ENCODE assay signal across 9 mouse cellular contexts in genomic region chr14:118674705-118675139, GRCm38 (mm10). TPM values are rescaled to one million over a fixed set of nuclear protein-coding genes. Genes with fewer than 3 reads are reported as not detected.
A peak's percentile ranks its signal among the peaks of the same experiment; 100 is the strongest.
DNase-seq lines count a peak whose midpoint lies in the region; ATAC-seq lines count a peak whose summit lies in the region.
"Had no signal": no experiment of that assay in that cellular context is flagged by ENCODE, and none has a peak within 500 bp of the region (broad histone marks: within the 10 kb centered on the region; RNA-seq: fewer than 3 reads in every experiment).

No protein-coding gene starts in this region.

- H3K36me3 ChIP-seq in heart, embryonic 10.5 days: no peaks in the 10 kb centered on the region
- H3K36me3 ChIP-seq in hindbrain, embryonic 14.5 days (replicated peaks; ENCODE audit: control insufficient read depth, insufficient read depth): no peaks in the 10 kb centered on the region

- H3K27me3 ChIP-seq in heart, embryonic 10.5 days (ENCODE audit: insufficient read depth, poor library complexity, severe bottlenecking): peaks cover 10% of the 10 kb centered on the region; the same call in 1 of the 2 replicates
- H3K27me3 ChIP-seq in hindbrain, embryonic 14.5 days (ENCODE audit: control insufficient read depth, insufficient read depth, low read length): no peaks in the 10 kb centered on the region

- WGBS in heart, embryonic 10.5 days: 73% methylated on average over 11 of the region's 11 CpGs
- 78% methylated on average over 11 of the region's 11 CpGs for WGBS in hindbrain, embryonic 14.5 days

- H3K27ac ChIP-seq in heart, embryonic 10.5 days: no peak overlapping the region
- no peak overlapping the region for H3K27ac ChIP-seq in hindbrain, embryonic 14.5 days

- no peak overlapping the region for H3K4me3 ChIP-seq in heart, embryonic 10.5 days
- H3K4me3 ChIP-seq in hindbrain, embryonic 14.5 days (replicated peaks; ENCODE audit: low read length): no peak overlapping the region
- H3K4me3 ChIP-seq: erythroblast, embryonic 14.5 days had no signal

- H3K4me2 ChIP-seq in hindbrain, embryonic 14.5 days (replicated peaks): no peak overlapping the region

- no peaks in the 10 kb centered on the region for H3K9me3 ChIP-seq in heart, embryonic 10.5 days
- no peaks in the 10 kb centered on the region for H3K9me3 ChIP-seq in hindbrain, embryonic 14.5 days (ENCODE audit: control insufficient read depth, low read length)

- no peak overlapping the region for H3K9ac ChIP-seq in hindbrain, embryonic 14.5 days

- H3K4me1 ChIP-seq in heart, embryonic 10.5 days: no peaks in the 10 kb centered on the region; the same call in 1 of the 2 replicates
- no peaks in the 10 kb centered on the region for H3K4me1 ChIP-seq in hindbrain, embryonic 14.5 days (replicated peaks; ENCODE audit: control insufficient read depth, insufficient read depth, low read length)

- peak; percentile 80 to 85 for ATAC-seq in hematopoietic stem cell, adult 5-6 weeks (replicated peaks in 1 of 2; ENCODE audit: insufficient read depth in 1 of 2, low FRiP score in 2 of 2, low TSS enrichment in 1 of 2, low read depth in 1 of 2, poor library complexity in 2 of 2, severe bottlenecking in 2 of 2)
- ATAC-seq in hindbrain, embryonic 14.5 days (ENCODE audit: low FRiP score): no peak

- peak; percentile 69 to 71 for DNase-seq in heart, adult 18-20 months
- DNase-seq in heart, embryonic 10.5 days (ENCODE audit: low spot score): no peak
- DNase-seq in urinary bladder, postnatal 25 days (ENCODE audit: low spot score): peak; percentile 27
- DNase-seq in urinary bladder, postnatal 10 days (ENCODE audit: low spot score): no peak
- no peak for DNase-seq in thymus, postnatal 14 days
- DNase-seq in embryo, embryonic 9.5 days (ENCODE audit: extremely low spot score): no peak
- no peak for DNase-seq in hindbrain, embryonic 14.5 days (ENCODE audit: low spot score)

RNA-seq across cellular contexts. Expression of gene Abcc4, which starts 31.3 kb away (rescaled TPM):
- total RNA-seq in heart, adult 18-20 months (2021): 10 to 100 TPM in 1 of 2 experiments, 1 to 10 TPM in 1; 8.3 to 10.5 TPM
- 1.9 TPM in 2 replicates for polyA plus RNA-seq in heart, embryonic 10.5 days (2016; fragmentation: Nextera tagmentation; extraction: Ambion mirVana)
- 13.3 and 18.1 TPM in 2 replicates for total RNA-seq in hematopoietic stem cell, adult 5-6 weeks (2017)
- 2.6 TPM in 2 replicates for polyA plus RNA-seq in hindbrain, embryonic 14.5 days (2014; fragmentation: Nextera tagmentation; extraction: Ambion mirVana)

Comparison
In these comparisons a context has a peak if more than half of its experiments do, and no peak if none do; other contexts are left out.
1. DNase-seq: peak in heart, adult 18-20 months (2 of 2) and urinary bladder, postnatal 25 days (single experiment); none in heart, embryonic 10.5 days (single experiment), urinary bladder, postnatal 10 days (single experiment), thymus, postnatal 14 days (single experiment), embryo, embryonic 9.5 days (single experiment) and hindbrain, embryonic 14.5 days (single experiment).